Mouse (Mus musculus): ENCODE data around the gene Apba1. TPM values are rescaled to one million over a fixed set of nuclear protein-coding genes. Genes with fewer than 3 reads are reported as not detected.

Gene Apba1
- 100 to 1,000 TPM; 239 to 266 TPM for total RNA-seq (2021)

- intact Hi-C loops (cut with DNase I) = loop anchor here (2.0 to 5.0 kb wide), 6 partner anchors 72 to 456 kb away; partner anchors contain the start of genes 1700028P14Rik and Ptar1
- peak; percentile 67 to 92 for DNase-seq (ENCODE audit: extremely low spot score in 1 of 2, low spot score in 2 of 2)
Observed at GRCm38 (mm10) chr19:23758554-23759321, at the start of gene Apba1. Gene Apba1, plus strand, starts transcription at chr19:23758887.

- no peak for DNase-seq (ENCODE audit: extremely low spot score in 1 of 2, low spot score in 2 of 2)
- intact Hi-C loops (cut with DNase I) = no loop called here
Observed at GRCm38 (mm10) chr19:23746506-23746905, 12.2 kb upstream of the Apba1 start.

- DNase-seq (ENCODE audit: extremely low spot score in 1 of 2, low spot score in 2 of 2) = peak in 1 of 2 experiments; percentile 48
- intact Hi-C loops (cut with DNase I) = loop anchor here (5.0 kb wide), 5 partner anchors 105 to 455 kb away; partner anchors contain the start of gene 1700028P14Rik
Observed at GRCm38 (mm10) chr19:23757011-23757410, 1.7 kb upstream of the Apba1 start.

GRCm38 (mm10) chr19:23757961-23758553 is 630 bp upstream of the Apba1 start:
- DNase-seq (ENCODE audit: extremely low spot score in 1 of 2, low spot score in 2 of 2) = peak; percentile 94 to 96
- intact Hi-C loops (cut with DNase I) = loop anchor here (2.0 to 5.0 kb wide), 6 partner anchors 71 to 456 kb away; partner anchors contain the start of genes 1700028P14Rik and Ptar1

- intact Hi-C loops (cut with DNase I) = loop anchor here (2.0 to 5.0 kb wide), 6 partner anchors 73 to 457 kb away; partner anchors contain the start of genes 1700028P14Rik and Ptar1
- DNase-seq (ENCODE audit: extremely low spot score in 1 of 2, low spot score in 2 of 2) = peak in 1 of 2 experiments; percentile 30
Observed at GRCm38 (mm10) chr19:23759322-23759945, 747 bp downstream of the Apba1 start.

- intact Hi-C loops (cut with DNase I) = loop anchor here (5.0 kb wide), 1 partner anchor 64 kb away; no protein-coding TSS in a partner anchor
- DNase-seq (ENCODE audit: extremely low spot score in 1 of 2, low spot score in 2 of 2) = no peak
Observed at GRCm38 (mm10) chr19:23763371-23763770, 4.7 kb downstream of the Apba1 start.

GRCm38 (mm10) chr19:23764051-23764450 is 5.4 kb downstream of the Apba1 start:
- DNase-seq (ENCODE audit: extremely low spot score in 1 of 2, low spot score in 2 of 2) = no peak
- intact Hi-C loops (cut with DNase I) = loop anchor here (5.0 kb wide), 1 partner anchor 63 kb away; no protein-coding TSS in a partner anchor

GRCm38 (mm10) chr19:23768864-23769263 is 10.2 kb downstream of the Apba1 start:
- intact Hi-C loops (cut with DNase I) = no loop called here
- DNase-seq (ENCODE audit: extremely low spot score in 1 of 2, low spot score in 2 of 2) = no peak

GRCm38 (mm10) chr19:23770494-23771423 is 12.1 kb downstream of the Apba1 start:
- intact Hi-C loops (cut with DNase I) = no loop called here

GRCm38 (mm10) chr19:23771971-23772370 is 13.3 kb downstream of the Apba1 start:
- intact Hi-C loops (cut with DNase I) = no loop called here
- DNase-seq (ENCODE audit: extremely low spot score in 1 of 2, low spot score in 2 of 2) = no peak

More at GRCm38 (mm10) chr19:23770494-23771423, 12.1 kb downstream of the Apba1 start:
- no peak for DNase-seq (ENCODE audit: extremely low spot score in 1 of 2, low spot score in 2 of 2)

- no peak for DNase-seq (ENCODE audit: extremely low spot score in 1 of 2, low spot score in 2 of 2)
- intact Hi-C loops (cut with DNase I) = no loop called here
Observed at GRCm38 (mm10) chr19:23775356-23775755, 16.7 kb downstream of the Apba1 start.

- intact Hi-C loops (cut with DNase I) = no loop called here
Observed at GRCm38 (mm10) chr19:23779130-23779529, 20.4 kb downstream of the Apba1 start.

GRCm38 (mm10) chr19:23780105-23780504 is 21.4 kb downstream of the Apba1 start:
- no peak for DNase-seq (ENCODE audit: extremely low spot score in 1 of 2, low spot score in 2 of 2)
- intact Hi-C loops (cut with DNase I) = no loop called here

More at GRCm38 (mm10) chr19:23779130-23779529, 20.4 kb downstream of the Apba1 start:
- DNase-seq (ENCODE audit: extremely low spot score in 1 of 2, low spot score in 2 of 2) = no peak

GRCm38 (mm10) chr19:23781968-23782367 is 23.3 kb downstream of the Apba1 start:
- intact Hi-C loops (cut with DNase I) = no loop called here
- no peak for DNase-seq (ENCODE audit: extremely low spot score in 1 of 2, low spot score in 2 of 2)

GRCm38 (mm10) chr19:23788420-23789132 is 29.9 kb downstream of the Apba1 start:
- intact Hi-C loops (cut with DNase I) = no loop called here
- DNase-seq (ENCODE audit: extremely low spot score in 1 of 2, low spot score in 2 of 2) = no peak

- no peak for DNase-seq (ENCODE audit: extremely low spot score in 1 of 2, low spot score in 2 of 2)
- intact Hi-C loops (cut with DNase I) = no loop called here
Observed at GRCm38 (mm10) chr19:23791704-23792103, 33.0 kb downstream of the Apba1 start.

- DNase-seq (ENCODE audit: extremely low spot score in 1 of 2, low spot score in 2 of 2) = no peak
Observed at GRCm38 (mm10) chr19:23792559-23792958, 33.9 kb downstream of the Apba1 start.

GRCm38 (mm10) chr19:23794491-23794890 is 35.8 kb downstream of the Apba1 start:
- intact Hi-C loops (cut with DNase I) = no loop called here
- DNase-seq (ENCODE audit: extremely low spot score in 1 of 2, low spot score in 2 of 2) = peak in 1 of 2 experiments; percentile 53

More at GRCm38 (mm10) chr19:23792559-23792958, 33.9 kb downstream of the Apba1 start:
- intact Hi-C loops (cut with DNase I) = no loop called here

Data from left cerebral cortex, postnatal 10 days (tissue).